Mouse (Mus musculus): ENCODE measurements at regions not wholly inside any gene's neighbourhood (a gene's known extent, or its start where the extent isn't known, plus 50 kb on each side); places are given as distances from the start of the nearest gene placed in this dataset.
"Not testable (repeated sequence)": the region's sequence is repeated elsewhere in the genome, so short reads cannot be mapped to it uniquely, and the experiment has no call there.

DNA sequence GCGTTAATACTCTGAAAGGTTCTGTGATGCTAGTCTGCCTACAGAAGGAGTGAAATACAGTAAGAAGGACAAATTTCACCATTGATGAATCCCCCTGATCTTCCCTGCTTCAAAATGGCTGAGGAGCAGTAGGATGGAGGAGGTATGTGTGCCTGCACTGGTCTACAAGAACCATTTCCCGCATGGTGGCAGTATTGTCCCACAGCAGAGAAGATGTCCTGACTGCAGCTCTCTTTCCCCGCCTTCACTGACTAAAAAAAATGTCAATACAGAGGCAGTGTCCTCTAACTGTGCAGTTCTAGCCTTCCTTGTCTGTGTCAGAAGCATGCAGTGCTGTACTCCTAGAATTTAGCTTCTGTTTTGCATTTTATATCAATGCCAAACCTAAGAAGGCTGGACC lies 174.6 kb upstream of the Olfr1324 start:
- not testable (repeated sequence) for DNase-seq (ENCODE audit: low spot score)

GRCm38 (mm10) chrX:50602461-50602875 lies 174.2 kb upstream of the Olfr1324 start:
- DNase-seq (ENCODE audit: low spot score), result not testable (repeated sequence)

- not testable (repeated sequence) for DNase-seq (ENCODE audit: low spot score)
These were observed 172.0 kb upstream of the Olfr1324 start for GRCm38 (mm10) chrX:50600262-50600661.

GRCm38 (mm10) chrX:50599780-50600179 lies 171.5 kb upstream of the Olfr1324 start:
- DNase-seq (ENCODE audit: low spot score), result no peak

GRCm38 (mm10) chrX:50597626-50598025 lies 169.3 kb upstream of the Olfr1324 start:
- not testable (repeated sequence) for DNase-seq (ENCODE audit: low spot score)

GRCm38 (mm10) chrX:50597105-50597504 lies 168.8 kb upstream of the Olfr1324 start:
- DNase-seq (ENCODE audit: low spot score), result no peak

- DNase-seq (ENCODE audit: low spot score), result not testable (repeated sequence)
These were observed 166.7 kb upstream of the Olfr1324 start for GRCm38 (mm10) chrX:50594976-50595375.

GRCm38 (mm10) chrX:50591477-50591876 lies 163.2 kb upstream of the Olfr1324 start:
- DNase-seq (ENCODE audit: low spot score), result no peak

GRCm38 (mm10) chrX:50590673-50591341 lies 162.5 kb upstream of the Olfr1324 start:
- DNase-seq (ENCODE audit: low spot score), result no peak

DNA sequence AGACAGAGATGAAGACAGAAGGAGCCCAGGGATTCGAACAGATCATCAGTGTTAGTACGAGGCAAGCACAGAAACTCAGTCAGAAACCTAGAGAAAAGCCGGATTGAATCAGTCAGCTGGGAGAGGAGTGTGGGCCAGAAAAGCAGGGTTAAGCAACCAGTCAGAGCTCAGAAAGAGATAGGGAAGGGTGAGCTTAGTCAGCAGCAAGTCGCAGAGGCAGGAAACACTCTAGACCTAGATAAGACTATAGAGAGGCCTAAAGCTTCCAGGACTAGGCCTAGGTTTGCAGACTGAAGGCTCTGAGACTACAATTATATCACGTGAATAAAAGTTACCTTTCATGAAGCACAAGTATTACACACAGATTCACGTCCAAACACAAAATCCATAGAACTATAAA lies 160.6 kb upstream of the Olfr1324 start:
- DNase-seq (ENCODE audit: low spot score), result no peak

DNA sequence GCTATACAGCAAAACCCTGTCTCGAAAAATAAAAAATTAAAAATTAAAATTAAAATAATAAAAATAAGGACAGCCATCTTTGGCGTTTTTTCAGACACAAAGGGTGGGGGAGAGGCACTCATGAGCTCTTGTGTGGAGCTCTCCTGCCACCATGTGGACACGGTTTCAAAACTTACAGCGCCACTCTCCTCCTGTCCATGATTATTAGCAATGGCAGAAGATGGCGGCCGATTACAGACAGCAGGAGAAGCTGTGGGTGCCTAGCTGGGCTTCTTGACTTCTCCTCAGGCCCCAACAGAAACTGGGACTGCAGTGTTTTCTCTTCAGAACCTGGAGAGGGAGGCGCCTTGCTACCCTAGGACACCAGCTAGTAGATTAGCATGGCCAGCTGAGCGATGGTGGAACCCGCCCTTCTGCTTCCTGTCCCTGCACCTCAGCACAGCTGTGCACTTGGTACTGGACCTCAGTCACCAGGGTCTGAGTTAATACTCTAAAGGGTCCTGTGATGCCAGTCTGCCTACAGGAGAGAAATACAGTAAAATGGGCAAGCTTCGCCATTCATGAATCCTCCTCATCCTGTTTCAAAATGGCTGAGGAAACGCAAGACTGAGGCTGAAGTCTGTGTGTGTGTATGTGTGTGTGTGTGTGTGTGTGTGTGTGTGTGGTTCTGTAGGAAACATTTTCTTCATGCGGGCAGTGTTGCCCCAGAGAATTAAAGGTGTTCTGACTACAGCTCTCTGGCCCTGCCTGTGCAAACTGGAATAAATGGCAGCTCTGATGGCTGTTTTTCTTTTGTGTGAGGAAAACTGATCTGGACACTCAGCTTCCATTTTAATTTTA lies 155.7 kb upstream of the Olfr1324 start:
- DNase-seq (ENCODE audit: low spot score), result no peak

- no peak for DNase-seq (ENCODE audit: low spot score)
These were observed 151.9 kb upstream of the Olfr1324 start for GRCm38 (mm10) chrX:50580200-50580599.

- DNase-seq (ENCODE audit: low spot score), result no peak
These were observed 148.5 kb upstream of the Olfr1324 start for GRCm38 (mm10) chrX:50576824-50577223.

DNA sequence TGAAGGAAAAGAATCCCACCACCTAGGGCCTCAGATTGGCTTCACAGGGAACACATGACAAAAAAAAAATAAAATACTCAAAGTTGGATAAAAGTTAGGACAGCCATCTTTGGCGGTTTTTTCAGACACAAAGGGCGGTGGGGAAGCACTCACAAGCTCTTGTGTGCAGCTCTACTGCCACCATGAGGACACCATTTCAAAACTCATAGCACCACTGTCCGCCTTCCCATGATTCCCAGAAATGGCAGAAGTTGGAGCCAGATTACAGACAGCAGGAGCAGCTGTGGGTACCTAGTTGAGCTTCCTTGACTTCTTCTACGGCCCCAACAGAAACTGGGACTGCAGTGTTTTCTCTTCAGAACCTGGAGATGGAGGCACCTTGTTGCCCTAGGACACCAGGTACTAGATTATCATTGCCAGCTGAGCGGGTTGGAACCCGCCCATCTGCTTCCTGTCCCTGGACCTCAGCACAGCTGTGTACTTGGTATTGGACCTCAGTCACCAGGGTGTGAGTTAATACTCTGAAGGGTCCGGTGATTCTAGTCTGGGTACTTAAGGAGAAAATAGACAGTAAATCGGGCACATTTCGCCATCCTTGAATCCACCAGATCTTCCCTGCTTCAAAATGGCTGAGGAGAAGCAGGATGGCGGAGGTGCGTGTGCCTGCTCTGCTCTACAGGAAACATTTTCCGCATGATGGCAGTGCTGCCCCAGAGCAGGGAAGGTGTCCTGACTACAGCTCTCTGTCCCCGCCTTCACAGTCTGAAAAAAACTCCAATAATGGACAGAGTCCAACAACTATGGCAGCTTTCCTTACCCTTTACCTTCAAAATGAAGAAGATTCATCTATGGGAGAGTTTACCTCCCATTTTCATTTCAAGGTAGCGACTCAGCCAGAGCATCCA lies 144.1 kb upstream of the Olfr1324 start:
- not testable (repeated sequence) for DNase-seq (ENCODE audit: low spot score)

- no peak for DNase-seq (ENCODE audit: low spot score)
These were observed 140.8 kb upstream of the Olfr1324 start for GRCm38 (mm10) chrX:50569087-50569486.

DNA sequence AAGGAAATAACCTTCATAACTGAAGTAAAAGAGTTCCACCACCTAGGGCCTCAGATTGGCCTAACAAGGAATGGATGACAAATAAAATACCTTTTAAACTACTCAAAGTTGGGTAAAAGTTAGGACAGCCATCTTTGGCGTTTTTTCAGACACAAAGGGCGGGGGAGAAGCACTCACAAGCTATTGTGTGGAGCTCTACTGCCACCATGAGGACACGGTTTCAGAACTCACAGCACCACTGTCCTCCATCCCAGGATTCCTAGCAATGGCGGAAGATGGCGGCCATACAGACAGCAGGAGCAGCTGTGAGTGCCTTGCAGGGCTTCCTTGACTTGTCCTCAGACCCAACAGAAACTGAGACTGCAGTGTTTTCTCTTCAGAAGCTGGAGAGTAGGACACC lies 138.0 kb upstream of the Olfr1324 start:
- DNase-seq (ENCODE audit: low spot score), result no peak

DNA sequence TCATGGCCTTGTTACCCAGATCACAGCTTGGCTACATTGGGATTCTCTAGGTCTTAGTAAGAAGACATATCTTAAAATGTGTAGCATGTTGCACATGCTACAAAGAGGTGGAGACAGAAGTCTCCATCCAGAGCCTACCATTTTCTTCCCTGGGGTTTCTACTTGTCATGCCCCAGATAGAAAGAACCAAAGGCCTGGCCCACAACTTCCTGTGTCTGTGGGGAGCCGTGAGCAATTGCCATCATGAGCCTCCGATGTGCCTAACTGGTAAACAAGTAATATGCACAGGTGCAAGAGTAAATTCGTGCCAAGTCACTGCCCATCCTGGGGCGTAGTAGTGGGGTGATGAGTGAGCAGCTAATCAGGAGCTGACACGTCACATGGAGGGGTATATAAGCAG lies 136.7 kb upstream of the Olfr1324 start:
- DNase-seq (ENCODE audit: low spot score), result not testable (repeated sequence)

DNA sequence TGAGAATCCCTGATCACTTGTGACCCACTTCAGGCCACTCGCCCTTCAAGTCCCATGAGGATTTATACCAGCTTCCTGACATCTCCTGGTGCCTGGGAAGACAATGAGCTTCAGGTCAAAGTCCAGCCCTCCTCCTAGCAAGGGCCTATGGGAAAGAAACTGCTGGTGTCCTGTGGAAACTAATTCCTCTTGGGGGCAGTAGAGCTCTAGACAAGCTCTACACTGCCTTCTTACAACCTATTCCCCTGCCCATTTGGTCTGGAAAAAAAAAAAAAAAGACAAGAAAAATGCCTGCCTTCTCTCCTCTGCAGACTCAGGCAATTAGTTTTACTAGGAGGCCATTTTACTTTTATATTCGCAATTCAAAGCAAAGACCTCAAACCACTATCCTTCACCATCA lies 132.6 kb upstream of the Olfr1324 start:
- DNase-seq (ENCODE audit: low spot score), result no peak

DNA sequence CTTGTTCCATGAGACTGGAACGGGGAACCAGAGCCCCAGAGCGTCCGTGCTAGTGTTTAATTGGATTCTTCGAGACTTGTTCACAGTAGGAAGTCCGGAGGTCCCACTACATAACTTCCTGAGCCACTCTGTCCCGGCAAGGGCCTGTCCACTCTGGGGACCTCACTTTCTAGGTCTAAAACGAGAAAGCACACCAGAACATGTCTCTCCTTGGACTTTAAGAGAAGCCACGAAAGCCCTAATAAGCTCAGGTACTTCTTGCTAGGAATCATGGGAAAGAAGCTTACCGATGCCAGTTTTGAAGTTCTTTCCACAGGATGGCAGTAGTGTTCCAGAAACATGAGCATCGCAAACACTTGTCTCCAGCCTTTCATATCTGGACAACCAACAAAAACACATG lies 122.0 kb upstream of the Olfr1324 start:
- no peak for DNase-seq (ENCODE audit: low spot score)

GRCm38 (mm10) chrX:50549713-50550112 lies 121.4 kb upstream of the Olfr1324 start:
- no peak for DNase-seq (ENCODE audit: low spot score)

GRCm38 (mm10) chrX:50537785-50538159 lies 109.5 kb upstream of the Olfr1324 start:
- DNase-seq (ENCODE audit: low spot score), result not testable (repeated sequence)
